Mouse (Mus musculus) cortical plate, adult 2 months (tissue): Measurements from ENCODE around the gene Adamts18.

ENCODE experiments used
- CTCF ChIP-seq: fragments of 200-500 bp; IDR thresholded peaks from 2 replicates; pipeline ENCODE4 v1.5.1; 2011; ENCODE audit warnings: mild to moderate bottlenecking, control low read depth, low read length; ENCODE audit not compliant: insufficient read depth; ENCODE audit errors: extremely low read depth
- POLR2A ChIP-seq: fragments of 200-500 bp; IDR thresholded peaks from 2 replicates; pipeline ENCODE4 v1.6.1; 2011; ENCODE audit warnings: mild to moderate bottlenecking, low read length, control low read depth; ENCODE audit not compliant: insufficient read depth; ENCODE audit errors: extremely low read depth

GRCm38 (mm10) chr8:113721459-113721858 lies 127.1 kb downstream of the Adamts18 start:
- TF ChIP-seq CTCF (no peak), POLR2A (no peak)
